Mouse (Mus musculus): Measurements from ENCODE around the gene Snx29.

DNA sequence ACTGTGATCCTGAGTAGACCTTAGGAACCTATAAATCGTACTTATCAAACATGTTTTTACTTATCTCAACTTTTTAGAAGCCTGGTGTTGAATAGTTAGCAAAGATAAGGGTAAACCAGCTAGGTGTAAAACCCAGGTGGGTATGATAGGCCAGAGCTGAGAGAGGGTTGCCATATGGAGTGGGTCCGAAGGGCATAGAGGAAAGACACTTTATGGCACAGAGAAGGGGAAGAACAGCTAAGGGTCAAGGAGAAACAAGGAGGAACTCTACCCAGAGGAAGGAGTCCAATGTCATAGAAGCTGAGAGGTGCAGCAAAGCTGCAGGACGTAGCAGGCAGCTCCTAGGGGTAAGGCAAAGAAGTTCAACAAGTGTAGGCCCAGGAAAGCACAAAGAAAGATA, 244.9 kb downstream of the Snx29 start:
- TF ChIP-seq CHD2 (IDR thresholded peaks at IDR 0.05; ENCODE audit: low read depth, low read length) = no peak
- TF ChIP-seq ZNF384 (IDR thresholded peaks at IDR 0.05; ENCODE audit: low read depth, low read length) = no peak
- TF ChIP-seq HCFC1 (IDR thresholded peaks at IDR 0.05; ENCODE audit: borderline replicate concordance, insufficient read depth, low read length) = no peak
- TF ChIP-seq ZC3H11A (IDR thresholded peaks at IDR 0.05; ENCODE audit: borderline replicate concordance, low read depth, low read length) = no peak
- no peak for TF ChIP-seq MAFK (IDR thresholded peaks at IDR 0.05; ENCODE audit: insufficient read depth, low read depth, low read length)
